In genomic region chr2:118901175-118902031, GRCm38 (mm10) we compare ENCODE assay signal across 8 mouse cellular contexts. TPM values are rescaled to one million over a fixed set of nuclear protein-coding genes. Genes with fewer than 3 reads are reported as not detected.
DNase-seq lines count a peak whose midpoint lies in the region; ATAC-seq and TF ChIP-seq lines count a peak whose summit lies in the region.

No protein-coding gene starts in this region.

- peaks cover 22 to 40% of the 10 kb centered on the region in 2 experiments for H3K4me1 ChIP-seq in heart, embryonic 14.5 days (ENCODE audit: control insufficient read depth in 2 of 2, insufficient read depth in 2 of 2, low read length in 2 of 2)
- H3K4me1 ChIP-seq in liver, embryonic 14.5 days (replicated peaks; ENCODE audit: control insufficient read depth in 2 of 2, insufficient read depth in 2 of 2, low read length in 1 of 2) = peaks cover 19 to 31% of the 10 kb centered on the region in 2 experiments
- H3K4me1 ChIP-seq in neural tube, embryonic 11.5 days (ENCODE audit: control insufficient read depth, insufficient read depth, low read length) = peaks cover 24% of the 10 kb centered on the region
- H3K4me1 ChIP-seq in stomach, postnatal 0 days (replicated peaks; ENCODE audit: control insufficient read depth, insufficient read depth) = peaks cover 8% of the 10 kb centered on the region; the same call in 1 of the 2 replicates

- H3K27ac ChIP-seq in heart, embryonic 14.5 days (replicated peaks in 1 of 2; ENCODE audit: control insufficient read depth in 1 of 2, insufficient read depth in 1 of 2, low read depth in 2 of 2, low read length in 2 of 2) = peak overlapping the region; percentile 51 to 77
- peak overlapping the region; percentile 55 for H3K27ac ChIP-seq in liver, embryonic 14.5 days
- H3K27ac ChIP-seq in neural tube, embryonic 11.5 days (ENCODE audit: low read depth, low read length) = peak overlapping the region; percentile 86
- peak overlapping the region; percentile 84 for H3K27ac ChIP-seq in stomach, postnatal 0 days (replicated peaks)

- peak; percentile 77 for ATAC-seq in CD4-positive, CD25-positive, alpha-beta regulatory T cell, adult 4 months
- ATAC-seq in heart, embryonic 14.5 days (ENCODE audit: insufficient number of reproducible peaks, insufficient read depth, low FRiP score, low read depth) = peak; percentile 91
- ATAC-seq in liver, embryonic 14.5 days (ENCODE audit: insufficient read depth) = peak; percentile 89
- peak; percentile 91 for ATAC-seq in neural tube, embryonic 11.5 days (ENCODE audit: insufficient read depth, low FRiP score, low TSS enrichment)
- ATAC-seq in stomach, postnatal 0 days (ENCODE audit: low FRiP score, low TSS enrichment) = peak; percentile 91

- WGBS in heart, embryonic 14.5 days = under 1% methylated on average over 68 of the region's 120 CpGs
- WGBS in liver, embryonic 14.5 days (ENCODE audit: insufficient replicate concordance) = under 1% methylated on average over 65 of the region's 120 CpGs
- WGBS in neural tube, embryonic 11.5 days = under 1% methylated on average over 50 of the region's 120 CpGs
- 1% methylated on average over 30 of the region's 120 CpGs for WGBS in stomach, postnatal 0 days

- peak; percentile 31; the same call in 1 of the 2 replicates for TF ChIP-seq CTCF in liver, embryonic 14.5 days (IDR thresholded peaks at IDR 0.05; ENCODE audit: low read depth)
- TF ChIP-seq CTCF in stomach, postnatal 0 days (IDR thresholded peaks at IDR 0.05; ENCODE audit: low read depth) = peak; percentile 35; the same call in 1 of the 2 replicates

- H3K4me2 ChIP-seq in heart, embryonic 14.5 days (ENCODE audit: low read length) = peak overlapping the region; percentile 99
- H3K4me2 ChIP-seq in liver, embryonic 14.5 days (ENCODE audit: low read depth) = peak overlapping the region; percentile 88
- peak overlapping the region; percentile 96 for H3K4me2 ChIP-seq in neural tube, embryonic 11.5 days (ENCODE audit: low read depth)
- peak overlapping the region; percentile 91 for H3K4me2 ChIP-seq in stomach, postnatal 0 days (replicated peaks; ENCODE audit: low read depth)

- H3K4me3 ChIP-seq in heart, embryonic 14.5 days (ENCODE audit: control insufficient read depth in 1 of 2, insufficient read depth in 1 of 2, low read depth in 1 of 2, low read length in 2 of 2) = peak overlapping the region; percentile 93
- peak overlapping the region; percentile 70 to 76 for H3K4me3 ChIP-seq in liver, embryonic 14.5 days (ENCODE audit: insufficient read depth in 1 of 2, low read depth in 2 of 2, low read length in 2 of 2)
- peak overlapping the region; percentile 91 for H3K4me3 ChIP-seq in neural tube, embryonic 11.5 days (ENCODE audit: low read depth, low read length)
- H3K4me3 ChIP-seq in stomach, postnatal 0 days (ENCODE audit: low read depth, low read length) = peak overlapping the region; percentile 83

- no peaks in the 10 kb centered on the region for H3K36me3 ChIP-seq in heart, embryonic 14.5 days (ENCODE audit: control insufficient read depth, insufficient read depth, low read length)
- no peaks in the 10 kb centered on the region for H3K36me3 ChIP-seq in liver, embryonic 14.5 days (replicated peaks; ENCODE audit: control insufficient read depth, insufficient read depth, low read depth)
- H3K36me3 ChIP-seq in neural tube, embryonic 11.5 days (ENCODE audit: control insufficient read depth, insufficient read depth, low read length) = no peaks in the 10 kb centered on the region
- H3K36me3 ChIP-seq in stomach, postnatal 0 days (ENCODE audit: control insufficient read depth, insufficient read depth, low read length) = no peaks in the 10 kb centered on the region

- peaks cover 43% of the 10 kb centered on the region for H3K27me3 ChIP-seq in heart, embryonic 14.5 days (ENCODE audit: control insufficient read depth, insufficient read depth, low read length)
- H3K27me3 ChIP-seq in liver, embryonic 14.5 days (ENCODE audit: control insufficient read depth, insufficient read depth, low read length) = peaks cover 48% of the 10 kb centered on the region
- H3K27me3 ChIP-seq in neural tube, embryonic 11.5 days (ENCODE audit: control insufficient read depth, insufficient read depth, low read length) = peaks cover 45% of the 10 kb centered on the region
- H3K27me3 ChIP-seq in stomach, postnatal 0 days (ENCODE audit: control insufficient read depth, insufficient read depth, low read length) = 0 out of 2 replicates have a peak, but pooled peaks cover 2% of the 10 kb centered on the region

- peak overlapping the region; percentile 87 for H3K9ac ChIP-seq in heart, embryonic 14.5 days (ENCODE audit: low read length)
- H3K9ac ChIP-seq in liver, embryonic 14.5 days (replicated peaks) = peak overlapping the region; percentile 80
- H3K9ac ChIP-seq in neural tube, embryonic 11.5 days (ENCODE audit: low read length) = peak overlapping the region; percentile 83
- peak overlapping the region; percentile 82 for H3K9ac ChIP-seq in stomach, postnatal 0 days (ENCODE audit: low read length)

- TF ChIP-seq EP300 in liver, embryonic 14.5 days (IDR thresholded peaks at IDR 0.05; ENCODE audit: low read depth) = no peak
- TF ChIP-seq EP300 in stomach, postnatal 0 days (optimal IDR thresholded peaks at IDR 0.05) = no peak

- DNase-seq in c-Kit-negative CD71-positive TER-119-positive erythroid progenitor cells, embryonic 14.5 days (ENCODE audit: low read depth, low spot score) = peak; percentile 85
- DNase-seq in fibroblast of lung, adult 2 months (ENCODE audit: low read depth) = peak; percentile 78
- peak; percentile 98 for DNase-seq in kidney, postnatal 14 days
- DNase-seq in liver, embryonic 14.5 days (ENCODE audit: low read depth in 3 of 3, low spot score in 3 of 3) = peak; percentile 87 to 89 (median 88)
- peak; percentile 96 for DNase-seq in neural tube, embryonic 11.5 days (ENCODE audit: low spot score)
- peak; percentile 97 for DNase-seq in stomach, postnatal 0 days (ENCODE audit: low spot score)

- H3K9me3 ChIP-seq in heart, embryonic 14.5 days (ENCODE audit: control insufficient read depth, low read length) = no peaks in the 10 kb centered on the region
- H3K9me3 ChIP-seq in liver, embryonic 14.5 days (ENCODE audit: control insufficient read depth, low read length) = no peaks in the 10 kb centered on the region
- H3K9me3 ChIP-seq in neural tube, embryonic 11.5 days (ENCODE audit: control insufficient read depth, low read length) = no peaks in the 10 kb centered on the region
- no peaks in the 10 kb centered on the region for H3K9me3 ChIP-seq in stomach, postnatal 0 days (ENCODE audit: control insufficient read depth, low read length)

RNA-seq across cellular contexts. Expression of gene Bahd1, which starts 1.2 kb away (rescaled TPM):
- 1 to 10 TPM; 2.5 to 3.8 TPM for polyA plus RNA-seq in CD4-positive, CD25-positive, alpha-beta regulatory T cell, adult 4 months (2017; shearing (Covaris generic))
- 1.0 and 1.6 TPM in 2 replicates for polyA plus RNA-seq in heart, embryonic 14.5 days (2014; fragmentation: Nextera tagmentation; extraction: Ambion mirVana)
- polyA plus RNA-seq in liver, embryonic 14.5 days (2012; rRNA removed) = 4.9 and 5.2 TPM in 2 replicates
- polyA plus RNA-seq in liver, embryonic 14.5 days (2014; fragmentation: Nextera tagmentation; extraction: Ambion mirVana) = 0.83 and 1.0 TPM in 2 replicates
- polyA plus RNA-seq in neural tube, embryonic 11.5 days (2014; fragmentation: Nextera tagmentation; extraction: Ambion mirVana) = 1.5 TPM in 2 replicates
- 3.7 and 3.8 TPM in 2 replicates for polyA plus RNA-seq in stomach, postnatal 0 days (2015; fragmentation: Nextera tagmentation; extraction: Ambion mirVana)

RNA-seq across cellular contexts. Expression of gene Chst14, which starts 24.9 kb away (rescaled TPM):
- polyA plus RNA-seq in CD4-positive, CD25-positive, alpha-beta regulatory T cell, adult 4 months (2017; shearing (Covaris generic)) = 1 to 10 TPM in 1 of 2 experiments, under 1 TPM in 1; 0.96 to 1.5 TPM
- polyA plus RNA-seq in heart, embryonic 14.5 days (2014; fragmentation: Nextera tagmentation; extraction: Ambion mirVana) = 21.3 and 25.7 TPM in 2 replicates
- polyA plus RNA-seq in liver, embryonic 14.5 days (2012; rRNA removed) = 3.6 and 3.7 TPM in 2 replicates
- 4.2 and 4.3 TPM in 2 replicates for polyA plus RNA-seq in liver, embryonic 14.5 days (2014; fragmentation: Nextera tagmentation; extraction: Ambion mirVana)
- polyA plus RNA-seq in neural tube, embryonic 11.5 days (2014; fragmentation: Nextera tagmentation; extraction: Ambion mirVana) = 23.4 and 26.0 TPM in 2 replicates
- polyA plus RNA-seq in stomach, postnatal 0 days (2015; fragmentation: Nextera tagmentation; extraction: Ambion mirVana) = 13.6 and 14.2 TPM in 2 replicates

RNA-seq across cellular contexts. Expression of gene Ivd, which starts 39.6 kb away (rescaled TPM):
- 10 to 100 TPM; 45.7 to 58.8 TPM for polyA plus RNA-seq in CD4-positive, CD25-positive, alpha-beta regulatory T cell, adult 4 months (2017; shearing (Covaris generic))
- polyA plus RNA-seq in heart, embryonic 14.5 days (2014; fragmentation: Nextera tagmentation; extraction: Ambion mirVana) = 70.6 and 75.6 TPM in 2 replicates
- 23.1 and 26.3 TPM in 2 replicates for polyA plus RNA-seq in liver, embryonic 14.5 days (2012; rRNA removed)
- 23.3 and 27.4 TPM in 2 replicates for polyA plus RNA-seq in liver, embryonic 14.5 days (2014; fragmentation: Nextera tagmentation; extraction: Ambion mirVana)
- 52.1 and 53.0 TPM in 2 replicates for polyA plus RNA-seq in neural tube, embryonic 11.5 days (2014; fragmentation: Nextera tagmentation; extraction: Ambion mirVana)
- polyA plus RNA-seq in stomach, postnatal 0 days (2015; fragmentation: Nextera tagmentation; extraction: Ambion mirVana) = 30.9 and 35.9 TPM in 2 replicates

Comparison
In these comparisons a context has a peak if more than half of its experiments do, and no peak if none do; other contexts are left out.
1. Peak in every context shown above with its lines: DNase-seq, ATAC-seq, H3K4me3 ChIP-seq and H3K27ac ChIP-seq.